Mouse (Mus musculus) small intestine, adult 2 months (tissue): ENCODE data around the gene Antxr2.

Experiments
- CTCF ChIP-seq: fragments of 200-500 bp; IDR thresholded peaks from 2 replicates; pipeline ENCODE4 v1.5.1; 2012; ENCODE audit warnings: low read depth, mild to moderate bottlenecking, control low read depth, inconsistent platforms, low read length, moderate library complexity, mixed read lengths; ENCODE audit not compliant: insufficient replicate concordance, insufficient read length; ENCODE audit errors: extremely low read depth
- POLR2A ChIP-seq: fragments of 200-500 bp; IDR thresholded peaks from 2 replicates; pipeline ENCODE4 v1.6.1; 2012; ENCODE audit warnings: low read depth, mild to moderate bottlenecking, control low read depth, inconsistent platforms, low read length, moderate library complexity

- TF ChIP-seq POLR2A (no peak), CTCF (no peak)
These were observed 4.1 kb upstream of the Antxr2 start for GRCm38 (mm10) chr5:98034928-98035327.
